Mouse (Mus musculus) embryonic facial prominence, embryonic 11.5 days (tissue): ENCODE measurements around the gene P2ry6. TPM values are rescaled to one million over a fixed set of nuclear protein-coding genes. Genes with fewer than 3 reads are reported as not detected.
A peak's percentile ranks its signal among the peaks of the same experiment; 100 is the strongest.

Source experiments
- ATAC-seq: fragments of 200-750 bp; cut with Nextera tagmentation; replicated peaks from 2 replicates; pipeline ENCODE4 v1.8.0; 2017; ENCODE audit warnings: low read depth; ENCODE audit not compliant: insufficient number of reproducible peaks, low FRiP score, low TSS enrichment
- DNase-seq: peaks from one replicate; pipeline ENCODE4 v3.0.0-alpha.2; 2015; ENCODE audit warnings: low spot score
- H3K27ac ChIP-seq: fragments of 300-500 bp; sonication (generic); replicated peaks from 2 replicates; pipeline ENCODE4 v1.5.1; 2014; ENCODE audit warnings: mild to moderate bottlenecking, low read depth, low read length, control low read depth
- H3K27me3 ChIP-seq: fragments of 300-500 bp; sonication (generic); 2 replicates; pipeline ENCODE4 v1.6.1; 2014; ENCODE audit warnings: mild to moderate bottlenecking, low read length, moderate library complexity, mixed read lengths; ENCODE audit not compliant: control insufficient read depth, insufficient read depth
- H3K36me3 ChIP-seq: fragments of 300-500 bp; sonication (generic); replicated peaks from 2 replicates; pipeline ENCODE4 v1.6.1; 2014; ENCODE audit warnings: low read depth, mild to moderate bottlenecking, low read length, moderate library complexity, mixed read lengths; ENCODE audit not compliant: control insufficient read depth, insufficient read depth
- H3K4me1 ChIP-seq: fragments of 300-500 bp; sonication (generic); 2 replicates; pipeline ENCODE4 v1.6.1; 2014; ENCODE audit warnings: low read length, mixed read lengths; ENCODE audit not compliant: control insufficient read depth, insufficient read depth
- H3K4me2 ChIP-seq: fragments of 300-500 bp; sonication (generic); 2 replicates; pipeline ENCODE4 v1.6.1; 2014; ENCODE audit warnings: low read depth, mild to moderate bottlenecking, control low read depth, low read length, moderate library complexity
- H3K4me3 ChIP-seq: fragments of 300-500 bp; sonication (generic); 2 replicates; pipeline ENCODE4 v1.5.1; 2014; ENCODE audit warnings: low read depth, low read length, control low read depth
- H3K9ac ChIP-seq: fragments of 300-500 bp; sonication (generic); replicated peaks from 2 replicates; pipeline ENCODE4 v1.6.1; 2014; ENCODE audit warnings: mild to moderate bottlenecking, control low read depth, low read length
- H3K9me3 ChIP-seq: fragments of 300-500 bp; sonication (generic); replicated peaks from 2 replicates; pipeline ENCODE4 v1.6.1; 2016; ENCODE audit warnings: mild to moderate bottlenecking, low read length, inconsistent platforms, mixed read lengths; ENCODE audit not compliant: control insufficient read depth
- WGBS: fragments of 180-500 bp; shearing (Covaris S2); extraction: QIAGEN DNeasy Blood & Tissue Kit; methylation state at CpG from one replicate; pipeline ENCODE4 v1.1.7; 2014; 5-methylcytosine and 5-hydroxymethylcytosine counted together
- polyA plus RNA-seq: library from polyadenylated mRNA; unstranded; fragments of >200 nt; fragmentation: Nextera tagmentation; extraction: Ambion mirVana; gene quantifications from 2 replicates; pipeline ENCODE4 v1.2.1, GENCODE M21; 2014

The P2ry6 gene
- polyA plus RNA-seq, 1 experiment from 2014 or later, result 1.8 TPM

DNA sequence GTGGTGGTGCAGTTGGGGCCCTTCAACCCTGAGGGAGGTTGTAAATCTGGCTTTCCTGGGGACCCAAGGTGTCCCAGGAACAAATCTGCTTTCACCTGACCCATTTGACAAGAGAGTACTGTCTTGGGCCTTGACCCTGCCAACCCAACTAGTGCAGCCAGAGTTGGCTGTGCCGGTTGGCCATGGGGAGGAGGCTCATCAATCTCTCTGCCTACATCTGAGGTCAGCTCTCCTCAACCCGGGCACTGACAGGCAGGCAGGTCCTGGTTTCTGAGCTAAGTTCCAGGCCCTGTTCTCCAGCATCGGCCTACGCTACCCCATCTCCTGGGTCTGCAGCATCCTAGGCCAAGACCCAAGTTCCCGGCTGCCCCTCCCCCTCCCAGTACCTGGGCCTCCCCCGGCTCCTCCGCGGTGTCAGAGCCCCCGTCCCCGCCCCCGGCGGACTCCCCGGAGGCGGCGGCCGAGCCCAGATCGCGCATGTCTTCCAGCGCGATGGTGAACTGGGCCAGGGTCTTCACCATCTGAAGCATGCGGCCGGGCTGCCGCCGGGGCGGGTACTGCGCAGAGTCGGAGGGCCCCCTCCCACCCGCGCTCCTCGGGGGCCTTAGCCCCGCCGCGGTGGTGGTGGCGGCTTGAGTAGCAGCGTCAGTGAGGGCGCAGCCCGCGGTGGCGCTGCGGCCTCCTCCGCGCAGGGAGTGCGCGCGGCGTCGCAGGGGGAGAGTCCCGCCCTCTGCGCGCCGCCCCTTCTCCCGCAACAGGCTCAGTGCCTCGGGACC is 80.2 kb downstream of the P2ry6 start:
- Histone ChIP-seq H3K4me2 (peak overlapping the region; percentile 82), H3K27ac (no peak overlapping the region), H3K36me3 (no peaks in the 10 kb centered on the region; the same call in 1 of the 2 replicates), H3K4me3 (peak overlapping the region; percentile 46), H3K9ac (peak overlapping the region; percentile 72), H3K27me3 (no peaks in the 10 kb centered on the region), H3K4me1 (0 out of 2 replicates have a peak, but pooled peaks cover 5% of the 10 kb centered on the region), H3K9me3 (no peaks in the 10 kb centered on the region)
- DNase-seq, result peak; percentile 64
- peak; percentile 54 for ATAC-seq
- 4% methylated on average over 53 of the region's 53 CpGs for WGBS

GRCm38 (mm10) chr7:100893249-100894056 is 81.0 kb downstream of the P2ry6 start:
- no peak overlapping the region for H3K27ac ChIP-seq
- peaks cover 3% of the 10 kb centered on the region; the same call in 1 of the 2 replicates for H3K36me3 ChIP-seq
- WGBS, result 55% methylated on average over 20 of the region's 20 CpGs
- H3K9ac ChIP-seq, result no peak overlapping the region
- no peaks in the 10 kb centered on the region for H3K9me3 ChIP-seq
- DNase-seq, result no peak
- H3K27me3 ChIP-seq, result no peaks in the 10 kb centered on the region
- no peak overlapping the region; the same call in 1 of the 2 replicates for H3K4me2 ChIP-seq
- H3K4me3 ChIP-seq, result no peak overlapping the region
- ATAC-seq, result no peak
- H3K4me1 ChIP-seq, result 0 out of 2 replicates have a peak, but pooled peaks cover 5% of the 10 kb centered on the region

Other genes with a start within 250 kb of the P2ry6 start
- 1.8 and 2.3 TPM in 2 replicates for gene Relt, start 111.2 kb downstream of the P2ry6 start, polyA plus RNA-seq
- gene Arhgef17, start 42.5 kb downstream of the P2ry6 start, polyA plus RNA-seq, result 8.1 and 10.0 TPM in 2 replicates
- 0.31 and 0.46 TPM in 2 replicates for gene P2ry2, start 38.2 kb upstream of the P2ry6 start, polyA plus RNA-seq
- 21.9 and 23.9 TPM in 2 replicates for gene Fchsd2, start 118.2 kb upstream of the P2ry6 start, polyA plus RNA-seq